Mouse (Mus musculus) adrenal gland, postnatal 36 days (tissue): ENCODE results near the gene Sipa1l3. TPM values are rescaled to one million over a fixed set of nuclear protein-coding genes. Genes with fewer than 3 reads are reported as not detected.
A peak's percentile ranks its signal among the peaks of the same experiment; 100 is the strongest.

Source experiments
- DNase-seq, 2 experiments: peaks; one replicate each; pipeline ENCODE4 v3.0.0; 2021; ENCODE audit warnings: mixed read lengths in 1 of 2
- total RNA-seq, 2 experiments: library from RNA; stranded (reverse); gene quantifications; 2 replicates each; pipeline ENCODE4 v1.2.3; 2021

Sipa1l3 gene
- total RNA-seq, 2 experiments from 2014 or later, result 29.5 to 30.7 TPM

- DNase-seq, result peak; percentile 39 to 44
Observed at GRCm38 (mm10) chr7:29416906-29417305, 101.5 kb downstream of the Sipa1l3 start.

- DNase-seq, result no peak
Observed at GRCm38 (mm10) chr7:29411838-29412580, 106.4 kb downstream of the Sipa1l3 start.

- no peak for DNase-seq
Observed at GRCm38 (mm10) chr7:29411216-29411816, 107.1 kb downstream of the Sipa1l3 start.

GRCm38 (mm10) chr7:29410402-29410801 is 108.0 kb downstream of the Sipa1l3 start:
- DNase-seq, result no peak

- no peak for DNase-seq
Observed at GRCm38 (mm10) chr7:29406855-29407254, 111.6 kb downstream of the Sipa1l3 start.

- no peak for DNase-seq
Observed at GRCm38 (mm10) chr7:29404126-29404525, 114.3 kb downstream of the Sipa1l3 start.

- DNase-seq, result no peak
Observed at GRCm38 (mm10) chr7:29402015-29402414, 116.4 kb downstream of the Sipa1l3 start.

- DNase-seq, result no peak
Observed at GRCm38 (mm10) chr7:29400451-29400850, 118.0 kb downstream of the Sipa1l3 start.

GRCm38 (mm10) chr7:29399056-29399455 is 119.4 kb downstream of the Sipa1l3 start:
- DNase-seq, result no peak

GRCm38 (mm10) chr7:29397486-29397885 is 121.0 kb downstream of the Sipa1l3 start:
- DNase-seq, result no peak

GRCm38 (mm10) chr7:29396943-29397340 is 121.5 kb downstream of the Sipa1l3 start:
- no peak for DNase-seq

GRCm38 (mm10) chr7:29396216-29396942 is 122.1 kb downstream of the Sipa1l3 start:
- DNase-seq, result no peak

GRCm38 (mm10) chr7:29395179-29395578 is 123.3 kb downstream of the Sipa1l3 start:
- no peak for DNase-seq

GRCm38 (mm10) chr7:29393292-29393691 is 125.1 kb downstream of the Sipa1l3 start:
- no peak for DNase-seq

- DNase-seq, result no peak
Observed at GRCm38 (mm10) chr7:29392805-29393204, 125.6 kb downstream of the Sipa1l3 start.

GRCm38 (mm10) chr7:29391761-29392512 is 126.5 kb downstream of the Sipa1l3 start:
- no peak for DNase-seq

GRCm38 (mm10) chr7:29391112-29391760 is 127.2 kb downstream of the Sipa1l3 start:
- no peak for DNase-seq

- DNase-seq, result no peak
Observed at GRCm38 (mm10) chr7:29390234-29390633, 128.2 kb downstream of the Sipa1l3 start.

- no peak for DNase-seq
Observed at GRCm38 (mm10) chr7:29387524-29388068, 130.8 kb downstream of the Sipa1l3 start.

GRCm38 (mm10) chr7:29386349-29386748 is 132.1 kb downstream of the Sipa1l3 start:
- no peak for DNase-seq

- DNase-seq, result no peak
Observed at GRCm38 (mm10) chr7:29385791-29386190, 132.7 kb downstream of the Sipa1l3 start.
